Mouse (Mus musculus) lung, embryonic 14.5 days (tissue): ENCODE results near the gene Haus2. TPM values are rescaled to one million over a fixed set of nuclear protein-coding genes. Genes with fewer than 3 reads are reported as not detected.
"Not testable (repeated sequence)": the region's sequence is repeated elsewhere in the genome, so short reads cannot be mapped to it uniquely, and the experiment has no call there.

Experiments used
- ATAC-seq: fragments of 200-750 bp; cut with Nextera tagmentation; 2 replicates; pipeline ENCODE4 v1.8.0; 2017; ENCODE audit warnings: mild to moderate bottlenecking, moderate TSS enrichment, moderate library complexity; ENCODE audit not compliant: insufficient read depth
- DNase-seq: peaks from one replicate; pipeline ENCODE4 v3.0.0-alpha.2; 2015
- H3K27ac ChIP-seq: fragments of 300-500 bp; sonication (generic); 2 replicates; pipeline ENCODE4 v1.5.1; 2014; ENCODE audit warnings: low read depth, mild to moderate bottlenecking, moderate library complexity
- H3K27me3 ChIP-seq: fragments of 300-500 bp; sonication (generic); 2 replicates; pipeline ENCODE4 v1.6.1; 2014; ENCODE audit warnings: low read length, control low read depth; ENCODE audit not compliant: insufficient read depth
- H3K36me3 ChIP-seq: fragments of 300-500 bp; sonication (generic); 2 replicates; pipeline ENCODE4 v1.6.1; 2014; ENCODE audit warnings: control low read depth; ENCODE audit not compliant: insufficient read depth
- H3K4me1 ChIP-seq: fragments of 300-500 bp; sonication (generic); 2 replicates; pipeline ENCODE4 v1.6.1; 2014; ENCODE audit warnings: antibody characterized with exemption, control low read depth; ENCODE audit not compliant: insufficient read depth
- H3K4me2 ChIP-seq: fragments of 300-500 bp; sonication (generic); 2 replicates; pipeline ENCODE4 v1.6.1; 2014; ENCODE audit warnings: mild to moderate bottlenecking
- H3K4me3 ChIP-seq: fragments of 300-500 bp; sonication (generic); 2 replicates; pipeline ENCODE4 v1.5.1; 2014; ENCODE audit warnings: low read depth, low read length
- H3K9ac ChIP-seq: fragments of 300-500 bp; sonication (generic); 2 replicates; pipeline ENCODE4 v1.6.1; 2014
- H3K9me3 ChIP-seq: fragments of 300-500 bp; sonication (generic); 2 replicates; pipeline ENCODE4 v1.6.1; 2016; ENCODE audit warnings: low read depth, low read length, control low read depth
- CTCF ChIP-seq: IDR thresholded peaks from 2 replicates; pipeline ENCODE4 v1.5.1; 2016; ENCODE audit warnings: antibody characterized with exemption, low read depth
- WGBS: fragments of 180-500 bp; shearing (Covaris S2); extraction: QIAGEN DNeasy Blood & Tissue Kit; methylation state at CpG from one replicate; pipeline ENCODE4 v1.1.7; 2014; 5-methylcytosine and 5-hydroxymethylcytosine counted together
- polyA plus RNA-seq: library from polyadenylated mRNA; unstranded; fragments of >200 nt; fragmentation: Nextera tagmentation; extraction: Ambion mirVana; gene quantifications from 2 replicates; pipeline ENCODE4 v1.2.1, GENCODE M21; 2014

Gene Haus2
- polyA plus RNA-seq: 25.7 and 26.0 TPM in 2 replicates

DNA sequence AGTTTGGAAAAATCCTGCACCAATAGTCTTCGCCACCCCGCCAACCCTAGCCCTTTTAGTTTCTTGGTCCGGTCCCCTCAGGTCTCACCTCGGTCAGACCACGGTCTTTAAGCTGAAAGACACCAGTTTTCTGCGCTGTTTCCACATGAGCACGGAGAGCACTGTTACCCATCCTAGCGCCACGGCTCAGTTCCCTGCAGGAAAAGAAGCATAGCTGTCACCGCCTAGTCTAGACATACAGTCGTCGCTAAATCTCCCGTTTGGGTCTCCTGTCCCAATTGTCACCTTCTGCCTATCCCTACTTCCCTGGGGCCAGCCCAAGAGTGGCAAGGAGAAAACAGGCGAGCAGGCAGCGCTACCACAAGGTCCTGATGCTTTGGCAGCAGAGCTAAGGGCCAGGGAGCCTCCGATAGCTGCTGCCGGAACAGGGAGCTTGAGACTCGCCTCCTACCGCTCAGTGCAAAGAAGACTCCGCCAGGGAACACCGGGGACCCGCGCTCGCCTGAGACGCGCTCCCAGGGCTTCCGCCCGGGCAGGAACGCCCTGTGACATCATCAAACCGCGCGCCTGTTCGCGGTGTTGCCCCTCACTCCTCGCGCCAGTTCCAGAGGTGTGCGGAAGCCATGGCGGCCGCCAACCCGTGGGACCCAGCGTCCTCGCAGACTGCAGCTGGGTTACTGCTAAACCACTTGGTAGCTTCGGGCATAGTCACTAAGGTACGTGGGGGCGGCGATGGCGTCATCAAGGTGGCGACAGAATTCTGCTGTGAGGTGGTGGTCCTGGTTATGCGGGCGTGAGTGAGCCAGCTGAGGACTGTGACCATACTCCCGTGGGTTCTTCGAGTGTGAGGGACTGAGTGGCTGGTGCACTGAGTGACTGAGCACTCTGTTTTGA lies at the start of gene Haus2, which contains the start of gene Lrrc57:
TSS of gene Haus2 (plus strand) at position 554 of the 894 bp plus-strand sequence.
TSS of gene Lrrc57 (minus strand) at position 691 of the 894 bp plus-strand sequence.
- Histone ChIP-seq H3K36me3 (peaks cover 31% of the 10 kb centered on the region), H3K4me3 (peak within 1 kb of the TSS; percentile 90), H3K27ac (peak within 1 kb of the TSS; percentile 94), H3K9me3 (no peaks in the 10 kb centered on the region), H3K4me1 (peaks cover 7% of the 10 kb centered on the region), H3K4me2 (peak within 1 kb of the TSS; percentile 93), H3K27me3 (no peaks in the 10 kb centered on the region), H3K9ac (peak within 1 kb of the TSS; percentile 85)
- peak; percentile 38 for TF ChIP-seq CTCF
- peak; percentile 96 for DNase-seq
- peak; percentile 98 for ATAC-seq
- under 1% methylated on average over 52 of the region's 52 CpGs for WGBS

- 90% methylated on average over 1 of the region's 1 CpGs for WGBS
- Histone ChIP-seq H3K36me3 (no peaks in the 10 kb centered on the region), H3K9ac (no peak overlapping the region), H3K9me3 (no peaks in the 10 kb centered on the region), H3K27ac (no peak overlapping the region), H3K4me2 (no peak overlapping the region), H3K4me1 (no peaks in the 10 kb centered on the region), H3K4me3 (no peak overlapping the region), H3K27me3 (no peaks in the 10 kb centered on the region)
- ATAC-seq: no peak
- TF ChIP-seq CTCF: no peak
- no peak for DNase-seq
These were observed 47.7 kb upstream of the Haus2 start for GRCm38 (mm10) chr2:120561524-120561923.

GRCm38 (mm10) chr2:120562859-120563234 lies 46.3 kb upstream of the Haus2 start:
- H3K27ac ChIP-seq: no peak overlapping the region
- TF ChIP-seq CTCF: no peak
- H3K9me3 ChIP-seq: no peaks in the 10 kb centered on the region
- H3K4me1 ChIP-seq: no peaks in the 10 kb centered on the region
- DNase-seq (no peak), ATAC-seq (no peak)
- peak overlapping the region; percentile 86 for H3K4me3 ChIP-seq
- peak overlapping the region; percentile 93 for H3K9ac ChIP-seq
- 22% methylated on average over 9 of the region's 9 CpGs for WGBS
- H3K27me3 ChIP-seq: no peaks in the 10 kb centered on the region
- H3K36me3 ChIP-seq: no peaks in the 10 kb centered on the region
- H3K4me2 ChIP-seq: peak overlapping the region; percentile 69

GRCm38 (mm10) chr2:120563235-120563990 lies 45.8 kb upstream of the Haus2 start, which contains the start of gene Zfp106:
Gene Zfp106 (minus strand): TSS chr2:120563843.
- H3K9ac ChIP-seq: peak within 1 kb of the TSS; percentile 93
- H3K9me3 ChIP-seq: no peaks in the 10 kb centered on the region
- H3K27me3 ChIP-seq: no peaks in the 10 kb centered on the region
- ATAC-seq (peak; percentile 68), DNase-seq (peak; percentile 93)
- H3K4me2 ChIP-seq: peak within 1 kb of the TSS; percentile 69
- no peaks in the 10 kb centered on the region for H3K36me3 ChIP-seq
- peak within 1 kb of the TSS; percentile 64; the same call in 1 of the 2 replicates for H3K27ac ChIP-seq
- under 1% methylated on average over 50 of the region's 50 CpGs for WGBS
- peak within 1 kb of the TSS; percentile 86 for H3K4me3 ChIP-seq
- TF ChIP-seq CTCF: no peak
- no peaks in the 10 kb centered on the region for H3K4me1 ChIP-seq

DNA sequence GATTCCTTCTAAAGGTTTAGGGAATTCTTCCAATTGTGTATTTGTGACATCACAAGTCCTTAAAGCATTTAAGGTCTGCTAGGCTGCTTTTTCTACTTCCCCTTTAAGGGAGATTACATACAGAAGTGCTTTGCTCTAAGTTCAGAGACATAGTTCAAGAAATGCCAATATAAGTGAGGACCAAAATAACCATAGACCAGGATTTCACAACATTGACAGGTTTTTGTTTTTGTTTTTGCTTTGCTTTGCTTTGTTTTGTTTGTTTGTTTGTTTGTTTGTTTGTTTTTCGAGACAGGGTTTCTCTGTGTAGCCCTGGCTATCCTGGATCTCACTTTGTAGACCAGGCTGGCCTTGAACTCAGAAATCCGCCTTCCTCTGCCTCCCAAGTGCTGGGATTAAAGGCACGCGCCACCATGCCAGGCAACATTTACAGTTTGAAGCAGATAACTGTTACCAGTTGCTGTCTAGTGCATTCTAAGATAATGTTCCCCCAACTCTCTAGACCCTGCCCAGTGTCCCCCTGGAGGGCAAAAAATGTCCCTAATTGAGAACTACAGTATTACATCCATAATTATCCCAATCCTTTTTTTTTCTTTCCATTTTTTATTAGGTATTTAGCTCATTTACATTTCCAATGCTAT lies 44.5 kb upstream of the Haus2 start:
- not testable (repeated sequence) for H3K4me3 ChIP-seq, H3K9ac ChIP-seq, H3K27ac ChIP-seq, H3K36me3 ChIP-seq, H3K4me1 ChIP-seq, ATAC-seq, H3K27me3 ChIP-seq, H3K4me2 ChIP-seq, H3K9me3 ChIP-seq, DNase-seq
- WGBS: 88% methylated on average over 4 of the region's 4 CpGs

GRCm38 (mm10) chr2:120565363-120565762 lies 43.8 kb upstream of the Haus2 start:
- ATAC-seq: no peak

More at GRCm38 (mm10) chr2:120565363-120565762, 43.8 kb upstream of the Haus2 start:
- WGBS: 76% methylated on average over 2 of the region's 2 CpGs
- H3K36me3 ChIP-seq: no peaks in the 10 kb centered on the region
- no peak for TF ChIP-seq CTCF
- no peak overlapping the region for H3K27ac ChIP-seq
- DNase-seq: no peak
- no peaks in the 10 kb centered on the region for H3K27me3 ChIP-seq
- no peak overlapping the region for H3K9ac ChIP-seq
- H3K4me3 ChIP-seq: no peak overlapping the region
- H3K4me1 ChIP-seq: no peaks in the 10 kb centered on the region
- H3K9me3 ChIP-seq: no peaks in the 10 kb centered on the region
- H3K4me2 ChIP-seq: no peak overlapping the region
